Mouse (Mus musculus): Measurements from ENCODE around the gene Per1.

DNA sequence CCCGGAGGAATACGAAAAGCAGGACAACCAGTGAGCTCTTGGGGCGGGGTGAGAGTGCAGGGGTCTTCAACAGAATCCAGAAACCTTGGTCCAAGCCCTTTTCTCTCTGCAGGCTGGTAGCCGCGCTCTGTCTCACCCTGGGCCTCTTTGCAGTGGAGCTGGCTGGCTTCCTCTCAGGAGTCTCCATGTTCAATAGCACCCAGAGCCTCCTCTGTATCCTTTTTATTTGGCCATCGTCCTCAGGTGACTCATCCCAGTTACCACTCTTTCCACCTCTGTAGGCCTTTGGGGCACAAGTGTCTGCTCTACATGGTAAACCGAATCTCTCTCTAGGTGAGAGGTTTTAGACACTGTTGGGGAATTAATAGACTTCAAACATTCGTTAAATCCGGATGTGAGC lies 23.8 kb upstream of the Per1 start:
- TF ChIP-seq CTCF (IDR thresholded peaks at IDR 0.05; ENCODE audit: borderline replicate concordance, extremely low read depth, insufficient read depth, insufficient read length): no peak
- TF ChIP-seq POLR2A (IDR thresholded peaks at IDR 0.05; ENCODE audit: borderline replicate concordance, extremely low read depth, insufficient read depth, insufficient read length, poor library complexity, severe bottlenecking): no peak

Data from brain, embryonic 14.5 days (tissue).